Mouse (Mus musculus) ES-Bruce4 (cell line): ENCODE results near the gene Tbc1d22a. TPM values are rescaled to one million over a fixed set of nuclear protein-coding genes. Genes with fewer than 3 reads are reported as not detected.

ENCODE experiments used
- H3K27ac ChIP-seq: 2 replicates; pipeline ENCODE4 v1.5.1; 2012; ENCODE audit warnings: low read length, inconsistent platforms; ENCODE audit not compliant: insufficient read depth
- H3K27me3 ChIP-seq: 2 replicates; pipeline ENCODE4 v1.6.1; 2012; ENCODE audit warnings: mild to moderate bottlenecking, low read length, inconsistent platforms; ENCODE audit not compliant: control insufficient read depth, poor library complexity, insufficient read depth, severe bottlenecking
- H3K36me3 ChIP-seq: 2 replicates; pipeline ENCODE4 v1.6.1; 2012; ENCODE audit warnings: inconsistent platforms, mild to moderate bottlenecking, low read length, moderate library complexity; ENCODE audit not compliant: control insufficient read depth, poor library complexity, insufficient read depth, severe bottlenecking
- H3K4me1 ChIP-seq: one replicate; pipeline ENCODE4 v1.8.1; 2011; ENCODE audit warnings: low read length; ENCODE audit not compliant: control insufficient read depth, insufficient read depth
- H3K4me3 ChIP-seq: 2 replicates; pipeline ENCODE4 v1.5.1; 2011; ENCODE audit warnings: low read depth, mild to moderate bottlenecking, low read length
- H3K9ac ChIP-seq: 2 replicates; pipeline ENCODE4 v1.6.1; 2012; ENCODE audit warnings: low read depth, mild to moderate bottlenecking, inconsistent platforms; ENCODE audit not compliant: poor library complexity, severe bottlenecking
- H3K9me3 ChIP-seq: replicated peaks from 2 replicates; pipeline ENCODE4 v1.6.1; 2012; ENCODE audit warnings: mild to moderate bottlenecking, low read length, inconsistent platforms; ENCODE audit not compliant: control insufficient read depth, poor library complexity, insufficient read depth, severe bottlenecking
- CTCF ChIP-seq: IDR thresholded peaks from one replicate; pipeline ENCODE4 v1.8.1; 2011; ENCODE audit warnings: low read depth, low read length
- EP300 ChIP-seq: IDR thresholded peaks from 2 replicates; pipeline ENCODE4 v1.6.1; 2011; ENCODE audit warnings: low read depth, low read length; ENCODE audit not compliant: insufficient read depth
- POLR2A ChIP-seq: IDR thresholded peaks from one replicate; pipeline ENCODE4 v1.8.1; 2011; ENCODE audit warnings: low read length; ENCODE audit not compliant: insufficient read depth
- polyA plus RNA-seq: library from polyadenylated mRNA; stranded (reverse); fragments of >200 nt; gene quantifications from 2 replicates; pipeline ENCODE4 v1.2.4, GENCODE M21; 2011; ENCODE audit warnings: low read depth; ENCODE audit not compliant: missing spikeins, insufficient read depth, insufficient read length

Gene Tbc1d22a
- polyA plus RNA-seq, 1 experiment: 14.1 TPM

- H3K36me3 ChIP-seq: no peaks in the 10 kb centered on the region
- H3K4me1 ChIP-seq: no peaks in the 10 kb centered on the region
- TF ChIP-seq EP300: no peak
- no peak for TF ChIP-seq POLR2A
- no peak for TF ChIP-seq CTCF
- H3K9ac ChIP-seq: no peak overlapping the region
- H3K27me3 ChIP-seq: no peaks in the 10 kb centered on the region
- no peak overlapping the region for H3K4me3 ChIP-seq
- no peak overlapping the region for H3K27ac ChIP-seq
- no peaks in the 10 kb centered on the region for H3K9me3 ChIP-seq
These were observed 140.7 kb downstream of the Tbc1d22a start for GRCm38 (mm10) chr15:86354932-86355331.

GRCm38 (mm10) chr15:86355857-86356256 is 141.6 kb downstream of the Tbc1d22a start:
- H3K4me3 ChIP-seq: no peak overlapping the region
- no peak for TF ChIP-seq POLR2A
- no peak for TF ChIP-seq EP300
- no peak for TF ChIP-seq CTCF
- no peaks in the 10 kb centered on the region for H3K9me3 ChIP-seq
- no peaks in the 10 kb centered on the region for H3K4me1 ChIP-seq
- H3K36me3 ChIP-seq: no peaks in the 10 kb centered on the region
- no peak overlapping the region for H3K9ac ChIP-seq
- H3K27ac ChIP-seq: no peak overlapping the region
- no peaks in the 10 kb centered on the region for H3K27me3 ChIP-seq

- Histone ChIP-seq H3K27ac (no peak overlapping the region), H3K36me3 (no peaks in the 10 kb centered on the region), H3K4me1 (no peaks in the 10 kb centered on the region), H3K27me3 (no peaks in the 10 kb centered on the region), H3K4me3 (no peak overlapping the region), H3K9ac (no peak overlapping the region), H3K9me3 (no peaks in the 10 kb centered on the region)
- TF ChIP-seq CTCF (no peak), EP300 (no peak), POLR2A (no peak)
These were observed 146.1 kb downstream of the Tbc1d22a start for GRCm38 (mm10) chr15:86360376-86360775.

- no peak for TF ChIP-seq EP300
- TF ChIP-seq POLR2A: no peak
- no peak for TF ChIP-seq CTCF
- H3K9me3 ChIP-seq: no peaks in the 10 kb centered on the region
- H3K9ac ChIP-seq: no peak overlapping the region
- H3K36me3 ChIP-seq: no peaks in the 10 kb centered on the region
- no peaks in the 10 kb centered on the region for H3K27me3 ChIP-seq
- H3K4me1 ChIP-seq: no peaks in the 10 kb centered on the region
- H3K4me3 ChIP-seq: no peak overlapping the region
- H3K27ac ChIP-seq: no peak overlapping the region
These were observed 148.3 kb downstream of the Tbc1d22a start for GRCm38 (mm10) chr15:86362306-86363150.

- Histone ChIP-seq H3K9ac (no peak overlapping the region), H3K36me3 (no peaks in the 10 kb centered on the region), H3K4me3 (no peak overlapping the region), H3K9me3 (no peaks in the 10 kb centered on the region), H3K4me1 (no peaks in the 10 kb centered on the region), H3K27ac (no peak overlapping the region), H3K27me3 (no peaks in the 10 kb centered on the region)
- TF ChIP-seq CTCF (no peak), EP300 (no peak), POLR2A (no peak)
These were observed 149.6 kb downstream of the Tbc1d22a start for GRCm38 (mm10) chr15:86363841-86364295.
